Mouse (Mus musculus) cerebellum, postnatal 36 days (tissue): ENCODE measurements around the gene Hist1h1d.
A peak's percentile ranks its signal among the peaks of the same experiment; 100 is the strongest.

ENCODE experiments used
- DNase-seq, 2 experiments: peaks; one replicate each; pipeline ENCODE4 v3.0.0; 2021 to 2022; ENCODE audit warnings: mixed read lengths in 2 of 2

The Hist1h1d gene

DNA sequence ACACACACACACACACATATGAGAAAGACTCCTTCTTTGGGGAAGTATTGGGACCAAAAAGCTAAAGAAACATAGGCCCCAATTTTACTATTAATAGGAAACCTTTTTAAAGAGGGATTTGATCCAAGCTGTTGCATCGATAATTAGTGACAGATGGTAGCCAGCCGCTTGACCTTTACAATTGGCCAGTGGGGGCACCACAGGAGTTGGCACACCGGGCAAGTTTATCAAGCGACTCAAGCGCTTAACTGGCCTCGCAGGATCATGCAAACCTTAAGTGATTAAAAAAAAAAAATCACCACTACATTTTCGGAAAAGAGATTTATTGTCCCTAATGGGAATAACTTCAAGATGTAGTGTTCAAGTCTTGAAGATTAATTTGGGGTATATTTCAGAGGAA is 39.6 kb downstream of the Hist1h1d start:
- DNase-seq: peak; percentile 63 to 66

DNA sequence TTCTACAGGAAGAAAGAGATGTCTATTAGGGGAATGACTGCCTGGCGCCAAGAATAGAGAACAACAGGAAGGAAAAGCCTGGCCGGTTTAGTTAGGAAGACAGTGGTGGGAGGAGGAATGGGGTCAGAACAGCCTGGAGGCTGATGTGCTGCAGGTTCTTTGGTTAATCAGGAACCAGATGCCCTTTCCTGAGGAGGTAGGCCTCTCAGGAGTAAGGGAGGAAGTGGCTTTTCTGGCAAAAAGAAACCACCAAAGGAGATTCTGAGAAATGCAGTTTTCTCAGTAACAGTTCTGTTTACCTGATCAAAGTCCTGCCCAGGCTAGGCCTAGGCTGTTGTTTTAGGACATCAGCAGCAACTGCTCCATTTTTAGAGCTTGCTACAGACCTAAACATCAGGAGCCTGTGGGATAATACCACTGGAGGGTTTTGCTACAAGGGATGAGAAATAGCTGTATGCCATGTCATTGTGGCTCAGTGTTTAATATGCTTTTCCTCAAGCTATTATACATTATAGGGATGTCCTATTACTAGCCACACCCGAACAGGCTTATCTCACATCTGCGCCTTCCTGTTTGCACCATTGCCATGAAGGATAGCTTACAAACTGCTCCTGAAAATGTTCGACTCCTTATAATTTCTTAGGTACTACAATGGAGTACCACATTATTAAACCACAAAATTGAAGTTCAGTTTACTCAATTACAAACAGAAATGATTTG is 40.1 kb downstream of the Hist1h1d start:
- no peak for DNase-seq

GRCm38 (mm10) chr13:23595185-23595584 is 42.1 kb downstream of the Hist1h1d start:
- DNase-seq: no peak

DNA sequence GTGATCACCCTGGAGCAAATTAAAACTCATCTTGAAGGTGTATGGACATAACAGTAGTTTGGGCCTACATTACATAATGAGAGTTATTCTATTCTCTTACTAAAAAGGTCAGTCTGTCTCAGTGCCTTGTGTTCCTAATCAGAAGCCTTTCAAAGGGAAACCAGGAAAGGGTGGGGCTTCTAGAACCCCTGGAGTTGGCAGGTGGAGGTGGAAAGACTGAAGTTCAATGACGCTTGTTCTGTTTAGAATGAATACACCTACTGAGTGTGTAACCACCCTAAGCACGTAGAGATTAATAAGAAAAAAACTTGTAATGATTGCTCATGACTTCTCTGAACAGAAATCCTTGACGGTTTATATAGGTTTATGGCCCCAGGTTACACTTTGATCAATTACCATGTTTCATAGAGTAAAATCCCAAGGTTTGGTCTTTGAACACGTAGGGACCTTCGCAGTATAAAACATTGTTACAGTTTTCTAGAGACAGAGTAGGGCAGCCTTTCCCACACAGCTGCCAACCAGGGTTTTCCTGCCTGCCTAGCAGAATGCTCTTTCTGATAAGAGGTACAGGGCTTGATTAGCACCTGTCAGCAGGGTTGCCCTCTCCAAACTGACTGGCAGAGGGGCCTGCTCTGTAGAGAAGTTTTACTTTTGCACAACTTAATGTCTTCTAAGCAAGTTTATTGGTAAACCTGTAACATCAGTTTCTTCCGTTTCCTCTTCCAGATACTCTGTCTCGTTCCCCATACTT is 42.7 kb downstream of the Hist1h1d start:
- no peak for DNase-seq

DNA sequence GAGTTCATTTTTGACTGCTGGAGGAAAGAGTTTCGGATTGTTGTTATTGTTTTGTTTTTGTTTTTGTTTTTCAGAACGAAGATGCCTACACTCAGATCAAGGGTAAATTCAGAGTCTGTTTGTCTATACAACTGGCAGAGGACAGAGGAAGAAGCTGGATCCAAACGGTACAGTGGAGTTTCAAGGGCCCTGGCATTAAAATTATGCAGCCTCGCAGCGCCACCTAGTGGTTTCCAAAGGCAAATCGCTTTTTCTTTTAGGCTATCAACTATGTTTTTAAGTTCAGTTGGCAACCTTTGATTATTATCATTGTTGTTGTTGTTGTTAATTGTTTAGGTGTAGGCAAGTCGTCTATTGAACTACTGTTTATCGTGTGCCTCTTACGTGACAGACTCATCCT is 44.9 kb downstream of the Hist1h1d start:
- DNase-seq: peak; percentile 80 to 85

DNA sequence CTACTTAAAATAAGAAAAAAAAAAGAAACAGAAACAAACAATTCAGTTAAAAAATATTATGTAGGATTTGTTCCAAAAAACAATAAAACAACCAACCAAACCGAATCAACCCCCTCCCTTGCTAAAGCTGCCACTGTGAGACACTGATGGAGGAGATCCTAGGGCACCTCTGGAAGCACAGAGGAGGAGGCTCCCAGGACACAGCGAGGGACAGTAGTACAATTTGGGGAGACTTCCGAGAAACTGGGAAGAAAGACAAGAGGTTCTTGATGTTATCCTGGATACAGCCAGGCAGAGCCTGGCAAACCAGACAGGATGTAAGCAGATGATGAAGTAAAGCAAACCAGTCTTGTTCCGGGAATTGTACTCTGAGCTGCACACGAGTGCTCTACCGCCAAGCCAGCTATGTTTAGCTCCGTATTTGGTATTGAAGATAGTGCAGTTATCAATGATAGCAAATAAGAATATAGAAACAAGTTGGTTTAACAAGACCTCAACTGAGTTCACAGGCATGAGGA is 50.2 kb downstream of the Hist1h1d start:
- DNase-seq: no peak

DNA sequence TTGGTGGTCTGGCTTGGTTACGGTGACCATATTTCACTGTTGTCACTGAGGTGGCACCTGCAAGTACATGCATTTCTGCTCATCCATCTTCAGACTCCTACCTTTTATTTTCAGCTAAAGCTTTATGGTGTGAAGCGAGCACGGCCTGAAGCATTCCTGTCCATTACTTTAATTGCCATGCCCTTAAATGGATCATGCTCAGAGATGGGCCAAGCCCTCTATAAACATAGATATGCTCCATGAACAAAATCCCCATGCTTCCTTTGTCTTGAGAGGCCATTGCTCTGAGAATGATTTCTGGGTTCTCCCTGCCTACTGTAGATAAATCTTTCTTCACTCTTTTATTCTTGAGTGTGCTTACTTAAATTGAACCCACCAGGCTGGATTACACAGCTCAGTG is 51.4 kb downstream of the Hist1h1d start:
- no peak for DNase-seq

GRCm38 (mm10) chr13:23605052-23605451 is 52.0 kb downstream of the Hist1h1d start:
- no peak for DNase-seq

DNA sequence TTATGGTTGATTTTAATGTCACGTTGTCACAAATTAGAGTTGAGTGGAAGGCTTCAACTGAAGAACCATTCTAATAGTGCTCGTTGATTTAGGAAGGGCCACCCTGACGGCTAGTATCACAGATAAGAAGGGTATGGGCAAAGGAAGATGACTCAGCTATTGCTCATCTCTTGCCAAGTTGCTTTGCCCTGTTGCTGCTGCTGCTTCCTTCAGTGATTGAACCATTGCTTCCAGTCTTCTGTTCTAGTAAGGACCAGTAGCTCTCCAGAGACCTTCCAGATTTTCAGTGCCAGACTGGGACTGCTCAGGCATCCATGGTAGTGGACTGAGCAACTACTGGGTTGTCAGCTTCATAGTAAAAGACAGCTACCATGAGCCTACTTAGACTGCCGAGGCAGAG is 56.1 kb downstream of the Hist1h1d start:
- DNase-seq: no peak

- no peak for DNase-seq
Observed at GRCm38 (mm10) chr13:23609844-23610243, 56.8 kb downstream of the Hist1h1d start.
